Mouse (Mus musculus) heart, adult 2 months (tissue): ENCODE results near the gene Gprin3.

Experiments used
- CTCF ChIP-seq: fragments of 200-600 bp; IDR thresholded peaks from 2 replicates; pipeline ENCODE4 v1.8.1; 2022; ENCODE audit warnings: antibody characterized with exemption, mild to moderate bottlenecking, moderate library complexity
- POLR2A ChIP-seq: fragments of 200-500 bp; IDR thresholded peaks from 2 replicates; pipeline ENCODE4 v1.6.1; 2011; ENCODE audit warnings: mild to moderate bottlenecking, low read depth, low read length, control low read depth; ENCODE audit not compliant: insufficient read depth

DNA sequence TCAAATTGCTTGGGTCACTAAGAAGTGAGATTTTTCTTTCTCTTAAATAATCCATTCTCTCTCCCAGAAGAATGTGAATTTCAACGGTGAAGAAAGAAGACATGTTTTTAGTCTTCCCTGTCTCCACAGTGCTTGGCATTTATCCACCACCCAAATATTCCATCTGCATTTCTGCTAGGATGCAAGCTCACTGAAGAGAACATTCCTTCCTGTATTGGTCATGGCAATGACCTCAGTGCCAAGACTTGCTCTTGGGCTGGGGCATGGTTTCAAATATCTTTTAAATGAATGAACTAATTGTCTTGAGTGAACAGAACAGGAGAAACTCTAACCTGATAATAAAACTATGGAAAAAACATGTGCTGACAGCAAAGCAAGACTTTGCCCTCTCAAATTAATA, 123.1 kb downstream of the Gprin3 start:
- no peak for TF ChIP-seq CTCF
- TF ChIP-seq POLR2A: no peak
